Mouse (Mus musculus) intestine, embryonic 14.5 days (tissue): ENCODE measurements around the gene Otud7b. TPM values are rescaled to one million over a fixed set of nuclear protein-coding genes. Genes with fewer than 3 reads are reported as not detected.

Experiments used
- ATAC-seq: fragments of 200-750 bp; cut with Nextera tagmentation; replicated peaks from 2 replicates; pipeline ENCODE4 v1.8.0; 2017; ENCODE audit warnings: low read depth, moderate number of reproducible peaks, moderate TSS enrichment, moderate library complexity; ENCODE audit not compliant: low FRiP score, low TSS enrichment
- DNase-seq: peaks from one replicate; pipeline ENCODE4 v3.0.0-alpha.2; 2018; ENCODE audit warnings: low spot score
- H3K27ac ChIP-seq: fragments of 300-500 bp; sonication (generic); 2 replicates; pipeline ENCODE4 v1.5.1; 2014; ENCODE audit warnings: low read depth, mild to moderate bottlenecking, control low read depth
- H3K27me3 ChIP-seq: fragments of 300-500 bp; sonication (generic); replicated peaks from 2 replicates; pipeline ENCODE4 v1.6.1; 2014; ENCODE audit warnings: low read length, control low read depth; ENCODE audit not compliant: control insufficient read depth, insufficient read depth
- H3K36me3 ChIP-seq: fragments of 300-500 bp; sonication (generic); 2 replicates; pipeline ENCODE4 v1.6.1; 2014; ENCODE audit warnings: low read length, control low read depth; ENCODE audit not compliant: control insufficient read depth, insufficient read depth
- H3K4me1 ChIP-seq: fragments of 300-500 bp; sonication (generic); replicated peaks from 2 replicates; pipeline ENCODE4 v1.6.1; 2014; ENCODE audit warnings: low read length, control low read depth, mixed read lengths; ENCODE audit not compliant: control insufficient read depth, insufficient read depth
- H3K4me2 ChIP-seq: fragments of 300-500 bp; sonication (generic); 2 replicates; pipeline ENCODE4 v1.6.1; 2014; ENCODE audit warnings: low read length
- H3K4me3 ChIP-seq: fragments of 300-500 bp; sonication (generic); 2 replicates; pipeline ENCODE4 v1.5.1; 2014; ENCODE audit warnings: low read depth, low read length, control low read depth, mixed read lengths
- H3K9ac ChIP-seq: fragments of 300-500 bp; sonication (generic); 2 replicates; pipeline ENCODE4 v1.6.1; 2014; ENCODE audit warnings: mild to moderate bottlenecking, low read length
- H3K9me3 ChIP-seq: fragments of 300-500 bp; sonication (generic); 2 replicates; pipeline ENCODE4 v1.6.1; 2016; ENCODE audit warnings: low read length, control low read depth; ENCODE audit not compliant: control insufficient read depth
- WGBS: fragments of 180-500 bp; shearing (Covaris S2); extraction: QIAGEN DNeasy Blood & Tissue Kit; methylation state at CpG from one replicate; pipeline ENCODE4 v1.1.7; 2014; 5-methylcytosine and 5-hydroxymethylcytosine counted together
- polyA plus RNA-seq: library from polyadenylated mRNA; unstranded; fragments of >200 nt; fragmentation: Nextera tagmentation; extraction: Ambion mirVana; gene quantifications from 2 replicates; pipeline ENCODE4 v1.2.1, GENCODE M21; 2014

Gene Otud7b
- polyA plus RNA-seq, 1 experiment from 2014 or later = 14.8 TPM

DNA sequence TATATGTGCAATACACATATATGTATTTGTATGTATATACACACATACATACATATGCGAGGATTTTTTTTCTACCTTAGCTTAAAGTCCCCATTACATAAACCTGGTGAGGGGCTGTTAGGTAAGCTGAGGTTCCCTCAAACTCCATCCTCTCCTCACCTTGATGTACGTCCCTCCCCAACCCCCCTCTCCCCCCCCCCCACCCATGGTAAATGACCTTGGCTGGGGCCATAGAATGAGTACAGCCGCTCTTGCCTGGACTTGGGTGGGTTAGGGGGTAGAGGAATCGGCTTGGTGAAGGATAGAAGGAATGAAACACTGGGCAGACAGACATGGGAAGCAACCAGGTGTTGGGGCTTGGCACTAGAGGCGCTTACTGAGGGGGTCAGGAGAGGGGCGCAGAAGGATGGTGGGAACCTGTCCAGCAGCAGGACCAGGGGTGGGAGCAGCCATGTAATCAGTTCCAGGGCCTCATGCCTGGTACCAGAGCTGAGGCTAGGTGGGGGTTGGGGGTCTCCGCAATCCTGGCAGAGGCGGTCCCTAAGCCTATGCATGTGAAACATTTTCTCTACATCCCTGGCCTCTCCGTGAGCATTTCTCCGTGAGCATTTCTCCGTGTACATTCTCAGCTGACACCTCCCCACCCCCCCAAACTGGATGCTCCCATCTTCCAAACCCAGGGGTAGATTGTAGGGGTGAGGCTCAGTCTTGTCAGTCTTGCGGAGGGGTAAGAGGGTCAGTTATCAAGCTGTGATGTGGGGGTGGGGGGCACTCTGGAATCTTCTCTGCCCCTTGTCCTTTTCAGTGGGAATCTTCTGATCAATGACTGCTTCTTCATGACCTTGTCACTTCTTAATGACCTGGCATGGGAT is 77.4 kb downstream of the Otud7b start:
- peak; percentile 42 for ATAC-seq
- peak overlapping the region; percentile 52 for H3K4me3 ChIP-seq
- H3K27ac ChIP-seq = no peak overlapping the region
- 32% methylated on average over 12 of the region's 12 CpGs for WGBS
- H3K9me3 ChIP-seq = no peaks in the 10 kb centered on the region
- H3K4me1 ChIP-seq = peaks cover 23% of the 10 kb centered on the region
- H3K27me3 ChIP-seq = no peaks in the 10 kb centered on the region
- no peak overlapping the region for H3K9ac ChIP-seq
- peaks cover 22% of the 10 kb centered on the region for H3K36me3 ChIP-seq
- no peak for DNase-seq
- H3K4me2 ChIP-seq = peak overlapping the region; percentile 81

GRCm38 (mm10) chr3:96182382-96182776 is 78.1 kb downstream of the Otud7b start:
- H3K27ac ChIP-seq = peak overlapping the region; percentile 47; the same call in 1 of the 2 replicates
- no peak for DNase-seq
- peak overlapping the region; percentile 52; the same call in 1 of the 2 replicates for H3K4me3 ChIP-seq

DNA sequence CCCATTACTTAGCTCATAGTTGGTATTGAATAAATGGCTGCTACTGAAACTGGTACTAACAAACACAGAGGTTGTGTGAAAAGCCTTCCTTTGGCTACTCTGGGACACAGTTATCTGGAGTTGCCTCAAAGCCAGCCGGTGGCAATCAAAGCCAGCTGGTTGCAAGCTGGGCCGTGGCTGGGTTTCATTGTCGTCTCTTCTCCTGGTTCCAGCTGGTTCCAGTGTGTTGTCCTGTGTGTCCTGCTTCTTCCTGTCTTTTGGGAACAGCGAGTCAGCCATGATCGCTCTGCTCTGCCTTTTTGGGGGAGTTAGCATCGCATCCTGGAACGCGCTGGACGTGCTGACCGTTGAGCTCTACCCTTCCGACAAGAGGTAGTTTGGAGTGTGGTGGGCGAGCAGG is 88.7 kb downstream of the Otud7b start:
- Histone ChIP-seq H3K9me3 (no peaks in the 10 kb centered on the region), H3K36me3 (peaks cover 6% of the 10 kb centered on the region; the same call in 1 of the 2 replicates), H3K4me3 (no peak overlapping the region), H3K27me3 (no peaks in the 10 kb centered on the region), H3K27ac (no peak overlapping the region), H3K4me2 (no peak overlapping the region), H3K4me1 (peaks cover 10% of the 10 kb centered on the region), H3K9ac (no peak overlapping the region)
- 64% methylated on average over 12 of the region's 12 CpGs for WGBS
- ATAC-seq (no peak), DNase-seq (no peak)

More at GRCm38 (mm10) chr3:96182382-96182776, 78.1 kb downstream of the Otud7b start:
- Histone ChIP-seq H3K4me2 (peak overlapping the region; percentile 81), H3K27me3 (no peaks in the 10 kb centered on the region), H3K36me3 (peaks cover 19% of the 10 kb centered on the region), H3K9me3 (no peaks in the 10 kb centered on the region), H3K4me1 (peaks cover 23% of the 10 kb centered on the region), H3K9ac (0 out of 2 replicates have a peak overlapping the region, but pooled peaks have one; percentile 25)
- ATAC-seq = no peak
- WGBS = 27% methylated on average over 4 of the region's 4 CpGs

GRCm38 (mm10) chr3:96194966-96195365 is 90.6 kb downstream of the Otud7b start:
- no peak overlapping the region for H3K4me2 ChIP-seq
- DNase-seq (no peak), ATAC-seq (no peak)
- 90% methylated on average over 10 of the region's 10 CpGs for WGBS
- H3K36me3 ChIP-seq = no peaks in the 10 kb centered on the region
- H3K9me3 ChIP-seq = no peaks in the 10 kb centered on the region
- H3K27me3 ChIP-seq = no peaks in the 10 kb centered on the region
- no peak overlapping the region for H3K27ac ChIP-seq
- H3K9ac ChIP-seq = no peak overlapping the region
- peaks cover 12% of the 10 kb centered on the region for H3K4me1 ChIP-seq
- H3K4me3 ChIP-seq = no peak overlapping the region

GRCm38 (mm10) chr3:96195616-96196313 is 91.4 kb downstream of the Otud7b start:
- DNase-seq = no peak
- 0 out of 2 replicates have a peak overlapping the region, but pooled peaks have one; percentile 68 for H3K4me3 ChIP-seq
- H3K9me3 ChIP-seq = no peaks in the 10 kb centered on the region
- H3K27ac ChIP-seq = no peak overlapping the region
- no peak for ATAC-seq
- WGBS = 87% methylated on average over 11 of the region's 11 CpGs
- H3K9ac ChIP-seq = no peak overlapping the region
- H3K36me3 ChIP-seq = no peaks in the 10 kb centered on the region
- no peaks in the 10 kb centered on the region for H3K27me3 ChIP-seq
- no peak overlapping the region for H3K4me2 ChIP-seq
- H3K4me1 ChIP-seq = peaks cover 12% of the 10 kb centered on the region

DNA sequence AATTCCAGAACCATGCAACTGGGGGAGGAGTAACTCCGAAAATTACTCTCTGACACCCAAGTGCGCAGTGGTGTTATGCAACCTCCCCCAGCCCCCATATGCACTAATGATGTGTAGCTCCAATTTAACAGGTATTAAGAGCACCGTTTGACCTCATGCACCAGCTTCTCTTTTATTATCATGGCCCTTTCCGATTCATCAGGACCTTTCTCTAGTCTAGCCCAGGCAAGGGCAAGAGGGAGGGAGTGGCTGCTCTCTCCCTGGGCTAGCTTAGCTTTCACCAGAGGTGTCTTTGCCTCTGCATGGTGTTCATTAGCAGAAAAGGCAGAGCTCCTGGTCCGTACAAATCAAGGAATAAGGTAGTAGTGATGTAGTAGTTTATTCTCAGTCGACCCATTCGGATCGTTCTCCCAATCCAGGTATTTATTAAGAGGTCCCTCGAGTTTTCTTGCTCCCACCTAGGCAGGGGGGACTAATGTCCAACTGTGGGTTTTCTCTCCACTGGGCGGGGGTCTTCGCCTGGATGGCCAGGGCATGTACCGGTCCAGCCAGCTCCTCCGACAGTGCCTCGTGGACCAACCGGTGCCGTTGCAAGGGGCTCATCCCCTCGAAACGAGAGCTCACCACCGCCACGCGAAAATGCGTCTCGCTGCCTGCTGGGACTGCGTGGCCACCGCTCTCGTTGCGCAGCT is 92.3 kb downstream of the Otud7b start:
- Histone ChIP-seq H3K4me2 (peak overlapping the region; percentile 88), H3K36me3 (no peaks in the 10 kb centered on the region), H3K27me3 (no peaks in the 10 kb centered on the region), H3K27ac (peak overlapping the region; percentile 97), H3K4me1 (peaks cover 12% of the 10 kb centered on the region), H3K9me3 (no peaks in the 10 kb centered on the region), H3K4me3 (peak overlapping the region; percentile 68), H3K9ac (peak overlapping the region; percentile 93)
- ATAC-seq = no peak; the same call in 1 of the 2 replicates
- DNase-seq = no peak
- 17% methylated on average over 27 of the region's 27 CpGs for WGBS

- Histone ChIP-seq H3K4me1 (peaks cover 12% of the 10 kb centered on the region), H3K27ac (peak overlapping the region; percentile 97), H3K4me3 (peak overlapping the region; percentile 68), H3K27me3 (no peaks in the 10 kb centered on the region), H3K36me3 (no peaks in the 10 kb centered on the region), H3K4me2 (peak overlapping the region; percentile 88), H3K9me3 (no peaks in the 10 kb centered on the region), H3K9ac (peak overlapping the region; percentile 93)
- DNase-seq (peak; percentile 89), ATAC-seq (peak; percentile 91)
- under 1% methylated on average over 50 of the region's 50 CpGs for WGBS
Observed at GRCm38 (mm10) chr3:96197129-96197749, 92.9 kb downstream of the Otud7b start.

GRCm38 (mm10) chr3:96198181-96198580 is 93.9 kb downstream of the Otud7b start:
- ATAC-seq (peak; percentile 34), DNase-seq (no peak)
- peak overlapping the region; percentile 68 for H3K4me3 ChIP-seq
- H3K9me3 ChIP-seq = no peaks in the 10 kb centered on the region
- H3K9ac ChIP-seq = peak overlapping the region; percentile 41
- peak overlapping the region; percentile 88 for H3K4me2 ChIP-seq
- peaks cover 12% of the 10 kb centered on the region for H3K4me1 ChIP-seq
- H3K27me3 ChIP-seq = no peaks in the 10 kb centered on the region
- peak overlapping the region; percentile 54 for H3K27ac ChIP-seq
- 5% methylated on average over 6 of the region's 6 CpGs for WGBS
- H3K36me3 ChIP-seq = no peaks in the 10 kb centered on the region
